Mouse (Mus musculus): ENCODE measurements around the gene Gm19426. TPM values are rescaled to one million over a fixed set of nuclear protein-coding genes. Genes with fewer than 3 reads are reported as not detected.

Gene Gm19426
- total and polyA plus RNA-seq, 3 experiments: not detected

DNA sequence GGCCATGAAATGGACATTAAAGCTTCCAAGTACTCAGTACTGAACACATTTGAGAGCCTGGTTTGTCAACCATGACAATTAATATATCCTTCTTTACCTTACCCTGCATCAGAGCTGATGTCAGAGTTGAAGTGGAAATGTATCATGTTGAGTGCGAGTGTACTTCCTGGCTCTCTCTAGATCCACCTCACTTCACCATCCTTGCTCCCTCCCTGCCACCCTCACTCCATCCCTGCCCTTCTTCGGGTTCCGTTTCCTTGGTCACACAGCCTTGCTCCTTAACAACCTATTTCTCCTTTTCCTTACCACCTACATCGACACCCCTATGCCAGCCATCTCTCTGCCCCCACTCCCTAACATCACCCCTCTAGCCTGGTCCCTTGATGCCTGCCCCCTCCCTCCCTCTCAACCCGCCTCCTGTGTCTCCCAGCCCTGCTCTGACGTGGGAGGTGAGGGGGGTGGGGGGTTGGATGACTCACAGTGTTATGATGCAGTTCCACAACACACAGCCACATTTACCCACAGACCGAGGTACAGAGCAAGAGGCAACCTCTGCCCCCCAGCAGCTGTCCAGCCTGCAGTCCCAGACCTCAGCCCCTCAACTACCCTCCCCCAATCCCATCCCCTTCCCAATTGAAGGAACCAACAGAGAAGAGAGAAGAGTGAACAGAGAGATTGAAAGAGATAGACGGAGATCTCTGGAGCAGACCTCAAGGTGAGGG, 9.7 kb downstream of the Gm19426 start, which contains the start of gene Ypel4:
Gene Ypel4, plus strand, starts transcription at position 480 of the 722 bp plus-strand sequence.
- H3K27me3 ChIP-seq (replicated peaks): peaks cover 18% of the 10 kb centered on the region
- peak within 1 kb of the TSS; percentile 85 for H3K4me2 ChIP-seq (ENCODE audit: insufficient read depth, low read depth, poor library complexity, severe bottlenecking)
- TF ChIP-seq MAZ (IDR thresholded peaks at IDR 0.05; ENCODE audit: low read depth, low read length) (peak; percentile 76; the same call in 1 of the 2 replicates), KAT2A (IDR thresholded peaks at IDR 0.05; ENCODE audit: insufficient replicate concordance, low read length) (no peak), TBP (conservative IDR thresholded peaks at IDR 0.05; ENCODE audit: low read depth, low read length) (no peak), ZKSCAN1 (IDR thresholded peaks at IDR 0.05; ENCODE audit: borderline replicate concordance, low read depth, low read length) (no peak), EP300 (IDR thresholded peaks at IDR 0.05; ENCODE audit: low read length) (0 out of 2 replicates have a peak, but pooled peaks have one; percentile 20), MXI1 (IDR thresholded peaks at IDR 0.05; ENCODE audit: low read depth, low read length) (0 out of 2 replicates have a peak, but pooled peaks have one; percentile 36), ZMIZ1 (IDR thresholded peaks at IDR 0.05; ENCODE audit: low read depth, low read length) (no peak), CTCF (conservative IDR thresholded peaks at IDR 0.05 in 1 of 2, IDR thresholded peaks at IDR 0.05 in 1 of 2; ENCODE audit: low read depth in 2 of 2, low read length in 2 of 2) (no peak), ZC3H11A (IDR thresholded peaks at IDR 0.05; ENCODE audit: low read depth, low read length) (no peak), MYC (IDR thresholded peaks at IDR 0.05; ENCODE audit: low read depth, low read length) (no peak), JUN (IDR thresholded peaks at IDR 0.05; ENCODE audit: insufficient read depth, low read depth, low read length) (no peak), ETS1 (conservative IDR thresholded peaks at IDR 0.05; ENCODE audit: low read depth, low read length) (peak; percentile 40; the same call in 1 of the 2 replicates), BHLHE40 (IDR thresholded peaks at IDR 0.05; ENCODE audit: low read depth, low read length) (no peak), HCFC1 (IDR thresholded peaks at IDR 0.05; ENCODE audit: low read depth, low read length) (0 out of 2 replicates have a peak, but pooled peaks have one; percentile 7), MEF2A (IDR thresholded peaks at IDR 0.05; ENCODE audit: borderline replicate concordance, low read depth, low read length) (no peak)
- no peaks in the 10 kb centered on the region for H3K79me2 ChIP-seq (replicated peaks; ENCODE audit: control insufficient read depth, extremely low read depth, insufficient read depth, poor library complexity, severe bottlenecking)
- dilution Hi-C loops (cut with MboI; ENCODE audit: extremely low pct_ligation_motif_present, extremely low pct_unique_long_range_greater_than_20kb, low sequenced_read_pairs) (no loop called here), in situ Hi-C loops (cut with MboI; ENCODE audit: low pct_ligation_motif_present, low pct_unique_long_range_greater_than_20kb, low sequenced_read_pairs) (no loop called here)
- H3K27ac ChIP-seq (ENCODE audit: insufficient read depth, low read depth): no peak within 1 kb of the TSS
- H3K36me3 ChIP-seq (replicated peaks in 1 of 2; ENCODE audit: control insufficient read depth in 1 of 2, insufficient read depth in 1 of 2, low read length in 1 of 2): no peaks in the 10 kb centered on the region
- H3K9ac ChIP-seq (ENCODE audit: insufficient read depth, low read depth): peak within 1 kb of the TSS; percentile 47
- no peaks in the 10 kb centered on the region for H3K9me3 ChIP-seq (replicated peaks; ENCODE audit: low read length)
- no peak for DNase-seq (ENCODE audit: extremely low read depth)
- H3K4me1 ChIP-seq (ENCODE audit: control insufficient read depth in 1 of 2, insufficient read depth in 2 of 2): peaks cover 0 to 3% of the 10 kb centered on the region in 2 experiments; a peak in 1 of 4 replicates
- peak within 1 kb of the TSS in 2 of 3 experiments; percentile 59 to 73 for H3K4me3 ChIP-seq (replicated peaks in 1 of 3; ENCODE audit: low read depth in 2 of 3, low read length in 2 of 3, poor library complexity in 1 of 3)

DNA sequence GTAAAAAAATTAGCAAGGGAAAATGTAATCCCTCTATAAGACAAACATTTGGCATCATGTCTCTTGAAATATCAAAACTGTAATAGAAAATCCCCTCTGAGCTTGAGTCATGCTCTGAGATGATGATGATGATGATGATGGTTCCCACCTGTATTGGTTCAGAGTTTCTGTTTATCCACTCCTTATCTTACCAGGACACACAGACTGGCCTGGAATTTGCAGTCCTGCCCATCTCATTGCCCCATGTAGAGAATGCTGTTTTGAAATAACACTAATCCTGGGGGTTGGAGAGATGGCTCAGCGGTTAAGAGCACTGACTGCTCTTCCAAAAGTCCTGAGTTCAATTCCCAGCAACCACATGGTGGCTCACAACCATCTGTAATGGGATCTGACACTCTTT, 11.1 kb downstream of the Gm19426 start:
- TF ChIP-seq ZKSCAN1 (IDR thresholded peaks at IDR 0.05; ENCODE audit: borderline replicate concordance, low read depth, low read length) (no peak), EP300 (IDR thresholded peaks at IDR 0.05; ENCODE audit: low read length) (no peak), ZC3H11A (IDR thresholded peaks at IDR 0.05; ENCODE audit: low read depth, low read length) (no peak), MEF2A (IDR thresholded peaks at IDR 0.05; ENCODE audit: borderline replicate concordance, low read depth, low read length) (no peak), USF1 (IDR thresholded peaks at IDR 0.05; ENCODE audit: low read depth, low read length) (no peak), GABPA (IDR thresholded peaks at IDR 0.05; ENCODE audit: insufficient replicate concordance, low read depth, low read length) (no peak), UBTF (IDR thresholded peaks at IDR 0.05; ENCODE audit: low read depth, low read length) (no peak), JUN (IDR thresholded peaks at IDR 0.05; ENCODE audit: insufficient read depth, low read depth, low read length) (no peak), PAX5 (IDR thresholded peaks at IDR 0.05; ENCODE audit: low read length) (no peak)
- no peak overlapping the region for H3K4me2 ChIP-seq (ENCODE audit: insufficient read depth, low read depth, poor library complexity, severe bottlenecking)
- dilution Hi-C loops (cut with MboI; ENCODE audit: extremely low pct_ligation_motif_present, extremely low pct_unique_long_range_greater_than_20kb, low sequenced_read_pairs) (no loop called here), in situ Hi-C loops (cut with MboI; ENCODE audit: low pct_ligation_motif_present, low pct_unique_long_range_greater_than_20kb, low sequenced_read_pairs) (no loop called here)
- peaks cover 14% of the 10 kb centered on the region for H3K27me3 ChIP-seq (replicated peaks)
- H3K4me1 ChIP-seq (ENCODE audit: control insufficient read depth in 1 of 2, insufficient read depth in 2 of 2): peaks cover 0 to 3% of the 10 kb centered on the region in 2 experiments; a peak in 1 of 4 replicates
- no peaks in the 10 kb centered on the region for H3K9me3 ChIP-seq (replicated peaks; ENCODE audit: low read length)
- no peak overlapping the region for H3K4me3 ChIP-seq (replicated peaks in 1 of 3; ENCODE audit: low read depth in 2 of 3, low read length in 2 of 3, poor library complexity in 1 of 3)
- H3K27ac ChIP-seq (ENCODE audit: insufficient read depth, low read depth): no peak overlapping the region
- no peaks in the 10 kb centered on the region for H3K36me3 ChIP-seq (replicated peaks in 1 of 2; ENCODE audit: control insufficient read depth in 1 of 2, insufficient read depth in 1 of 2, low read length in 1 of 2)
- no peak for DNase-seq (ENCODE audit: extremely low read depth)
- H3K9ac ChIP-seq (ENCODE audit: insufficient read depth, low read depth): no peak overlapping the region
- H3K79me2 ChIP-seq (replicated peaks; ENCODE audit: control insufficient read depth, extremely low read depth, insufficient read depth, poor library complexity, severe bottlenecking): no peaks in the 10 kb centered on the region
